Mouse (Mus musculus) liver, postnatal 0 days (tissue): Measurements from ENCODE around the gene Hormad2. TPM values are rescaled to one million over a fixed set of nuclear protein-coding genes. Genes with fewer than 3 reads are reported as not detected.
A peak's percentile ranks its signal among the peaks of the same experiment; 100 is the strongest.

Experiments used
- ATAC-seq: fragments of 200-750 bp; cut with Nextera tagmentation; 2 replicates; pipeline ENCODE4 v1.8.0; 2017; ENCODE audit warnings: mild to moderate bottlenecking, moderate library complexity
- DNase-seq: peaks from one replicate; pipeline ENCODE4 v3.0.0-alpha.2; 2016
- H3K27ac ChIP-seq: fragments of 300-500 bp; sonication (generic); 2 replicates; pipeline ENCODE4 v1.5.1; 2014; ENCODE audit warnings: antibody characterized with exemption, moderate library complexity, mild to moderate bottlenecking, low read depth
- H3K27me3 ChIP-seq: fragments of 300-500 bp; sonication (generic); 2 replicates; pipeline ENCODE4 v1.6.1; 2014; ENCODE audit warnings: low read length, control low read depth, mixed read lengths; ENCODE audit not compliant: insufficient read depth
- H3K36me3 ChIP-seq: fragments of 300-500 bp; sonication (generic); replicated peaks from 2 replicates; pipeline ENCODE4 v1.6.1; 2014; ENCODE audit warnings: mild to moderate bottlenecking, control low read depth, low read length, moderate library complexity, mixed read lengths; ENCODE audit not compliant: insufficient read depth
- H3K4me1 ChIP-seq: fragments of 300-500 bp; sonication (generic); 2 replicates; pipeline ENCODE4 v1.6.1; 2014; ENCODE audit warnings: antibody characterized with exemption, mild to moderate bottlenecking, control low read depth; ENCODE audit not compliant: insufficient read depth
- H3K4me2 ChIP-seq: fragments of 300-500 bp; sonication (generic); 2 replicates; pipeline ENCODE4 v1.6.1; 2014; ENCODE audit warnings: low read depth, mild to moderate bottlenecking, low read length, moderate library complexity, mixed read lengths
- H3K4me3 ChIP-seq: fragments of 300-500 bp; sonication (generic); 2 replicates; pipeline ENCODE4 v1.5.1; 2014; ENCODE audit warnings: low read depth, low read length
- H3K9ac ChIP-seq: fragments of 300-500 bp; sonication (generic); replicated peaks from 2 replicates; pipeline ENCODE4 v1.6.1; 2014; ENCODE audit warnings: mild to moderate bottlenecking, moderate library complexity
- H3K9me3 ChIP-seq: fragments of 300-500 bp; sonication (generic); 2 replicates; pipeline ENCODE4 v1.6.1; 2016; ENCODE audit warnings: mild to moderate bottlenecking, control low read depth, low read length, mixed read lengths
- CTCF ChIP-seq: sonication (generic); IDR thresholded peaks from 2 replicates; pipeline ENCODE4 v1.5.1; 2016; ENCODE audit warnings: antibody characterized with exemption, low read depth
- EP300 ChIP-seq: IDR thresholded peaks from 2 replicates; pipeline ENCODE4 v1.6.1; 2016; ENCODE audit warnings: antibody characterized with exemption, low read depth, mild to moderate bottlenecking
- WGBS: fragments of 180-500 bp; shearing (Covaris S2); extraction: QIAGEN DNeasy Blood & Tissue Kit; methylation state at CpG from one replicate; pipeline ENCODE4 v1.1.7; 2014; ENCODE audit not compliant: insufficient replicate concordance; 5-methylcytosine and 5-hydroxymethylcytosine counted together
- polyA plus RNA-seq: library from polyadenylated mRNA; unstranded; fragments of >200 nt; fragmentation: Nextera tagmentation; extraction: Ambion mirVana; gene quantifications from 2 replicates; pipeline ENCODE4 v1.2.1, GENCODE M21; 2015

Hormad2 gene
- polyA plus RNA-seq, 1 experiment from 2014 or later: 0.29 TPM

DNA sequence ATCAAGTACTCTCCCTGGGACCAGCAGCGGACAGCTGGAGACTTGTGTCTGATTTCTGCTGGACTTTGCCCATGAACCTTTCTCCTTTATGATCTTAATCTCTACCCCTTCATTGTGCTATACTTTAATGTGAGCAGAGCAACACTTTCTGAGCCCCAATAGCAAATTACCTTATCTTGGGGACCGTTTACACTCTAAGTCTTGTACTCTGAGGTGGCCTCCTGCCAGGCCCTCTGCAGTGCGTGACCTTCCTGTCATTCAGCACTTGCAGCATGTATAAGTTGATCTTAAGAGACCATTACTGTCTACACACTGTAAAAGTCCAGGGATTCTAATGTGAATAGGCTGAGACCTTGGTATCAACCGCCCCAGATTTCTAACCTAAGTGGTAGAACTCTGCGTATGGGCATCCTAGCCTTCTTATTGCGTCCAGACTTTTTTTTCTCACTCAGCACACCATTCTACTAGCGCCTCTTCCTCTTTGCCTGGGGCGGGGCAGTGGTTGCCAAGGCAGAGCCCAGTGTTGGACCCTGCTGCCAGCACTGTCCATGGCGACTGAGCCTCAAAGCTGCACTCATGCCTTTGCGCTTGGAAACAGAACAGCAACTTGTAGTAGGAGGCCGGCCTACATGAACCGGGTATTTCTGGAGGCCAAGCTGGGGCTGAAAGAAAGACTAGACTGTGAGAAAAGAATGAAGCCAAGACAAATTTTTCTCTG lies 11.7 kb upstream of the Hormad2 start:
- ATAC-seq (no peak), DNase-seq (no peak)
- WGBS: 72% methylated on average over 12 of the region's 12 CpGs
- Histone ChIP-seq H3K9me3 (no peaks in the 10 kb centered on the region), H3K36me3 (no peaks in the 10 kb centered on the region), H3K27ac (no peak overlapping the region), H3K4me3 (no peak overlapping the region), H3K4me1 (no peaks in the 10 kb centered on the region), H3K27me3 (no peaks in the 10 kb centered on the region), H3K4me2 (no peak overlapping the region), H3K9ac (no peak overlapping the region)
- no peak for TF ChIP-seq EP300
- no peak for TF ChIP-seq CTCF

DNA sequence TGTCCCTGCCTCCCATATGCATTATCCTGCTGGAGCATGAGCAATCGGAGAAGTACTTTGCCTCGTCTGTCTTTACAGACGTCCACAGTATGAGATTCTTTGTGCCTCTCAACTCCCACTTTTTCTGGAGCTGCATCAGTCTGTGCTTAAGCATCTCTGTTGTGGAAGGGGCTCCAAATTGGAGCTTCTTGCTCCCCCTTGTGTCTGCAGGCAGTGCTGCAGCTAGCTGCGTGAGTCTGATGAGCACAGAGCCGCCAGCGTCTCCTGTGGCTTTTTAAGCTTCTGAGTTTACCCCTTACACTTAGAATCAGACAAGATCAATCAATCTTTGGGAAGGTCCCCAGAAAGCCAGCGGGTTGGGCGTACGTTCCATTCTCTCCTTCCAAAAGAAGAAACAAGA lies 10.2 kb upstream of the Hormad2 start:
- Histone ChIP-seq H3K4me2 (no peak overlapping the region), H3K27me3 (no peaks in the 10 kb centered on the region), H3K4me3 (no peak overlapping the region), H3K9me3 (no peaks in the 10 kb centered on the region), H3K36me3 (no peaks in the 10 kb centered on the region), H3K4me1 (no peaks in the 10 kb centered on the region), H3K9ac (no peak overlapping the region), H3K27ac (no peak overlapping the region)
- WGBS: 22% methylated on average over 9 of the region's 9 CpGs
- DNase-seq (peak; percentile 73), ATAC-seq (no peak; the same call in 1 of the 2 replicates)
- TF ChIP-seq EP300: no peak
- TF ChIP-seq CTCF: peak; percentile 85

- no peak for TF ChIP-seq EP300
- DNase-seq: no peak
- ATAC-seq: peak; percentile 60
- Histone ChIP-seq H3K27me3 (no peaks in the 10 kb centered on the region), H3K4me1 (no peaks in the 10 kb centered on the region), H3K27ac (peak overlapping the region; percentile 49; the same call in 1 of the 2 replicates), H3K4me3 (no peak overlapping the region), H3K36me3 (no peaks in the 10 kb centered on the region), H3K9me3 (no peaks in the 10 kb centered on the region), H3K4me2 (no peak overlapping the region), H3K9ac (no peak overlapping the region)
- 87% methylated on average over 9 of the region's 9 CpGs for WGBS
Observed at GRCm38 (mm10) chr11:4446195-4446868, 5.4 kb upstream of the Hormad2 start.

DNA sequence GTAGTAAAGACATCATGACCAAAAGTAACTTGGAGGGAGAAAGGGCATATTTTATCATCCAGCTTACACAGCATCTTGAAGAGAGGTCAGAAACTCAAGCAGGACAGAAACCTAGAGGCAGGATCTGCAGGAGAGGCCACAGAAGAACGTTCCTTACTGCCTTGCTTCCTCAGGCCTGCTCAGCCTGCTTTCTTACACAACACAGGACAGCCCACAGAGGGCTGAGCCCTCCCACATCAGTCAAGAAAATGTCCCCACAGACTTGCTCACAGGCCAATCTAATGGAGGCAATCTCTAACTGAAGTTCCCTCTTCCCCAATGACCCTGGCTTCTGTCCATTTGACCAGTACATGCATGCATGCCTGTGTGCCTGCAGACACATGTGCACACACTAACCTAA lies 1.4 kb upstream of the Hormad2 start:
- Histone ChIP-seq H3K27me3 (no peaks in the 10 kb centered on the region), H3K4me3 (no peak overlapping the region), H3K36me3 (no peaks in the 10 kb centered on the region), H3K4me2 (no peak overlapping the region), H3K9me3 (no peaks in the 10 kb centered on the region), H3K27ac (no peak overlapping the region), H3K9ac (no peak overlapping the region), H3K4me1 (0 out of 2 replicates have a peak, but pooled peaks cover 2% of the 10 kb centered on the region)
- 4% methylated on average over 1 of the region's 1 CpGs for WGBS
- ATAC-seq (no peak), DNase-seq (no peak)
- TF ChIP-seq EP300 (no peak), CTCF (no peak)

DNA sequence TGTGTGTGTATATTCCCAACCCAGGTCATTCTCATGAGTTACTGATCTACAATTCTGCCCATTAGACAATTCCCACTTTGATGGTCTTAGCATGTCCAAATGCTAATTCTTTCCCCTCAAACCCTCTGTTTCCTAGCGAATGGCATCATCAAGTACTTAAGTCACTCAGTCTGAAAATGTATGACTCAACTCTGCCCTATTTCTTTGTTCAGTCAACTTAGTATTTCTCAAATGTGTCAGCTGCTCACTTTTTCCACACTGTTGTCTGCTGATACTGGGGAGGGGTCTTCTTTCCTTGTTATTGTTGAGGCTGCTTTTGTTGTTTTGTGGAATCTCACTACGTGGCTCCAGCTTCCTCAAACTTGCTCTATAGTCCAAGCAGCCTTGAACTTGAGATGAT lies 2.7 kb downstream of the Hormad2 start:
- TF ChIP-seq EP300 (no peak), CTCF (no peak)
- Histone ChIP-seq H3K9ac (no peak overlapping the region), H3K27me3 (no peaks in the 10 kb centered on the region), H3K9me3 (no peaks in the 10 kb centered on the region), H3K4me2 (no peak overlapping the region), H3K4me3 (no peak overlapping the region), H3K36me3 (no peaks in the 10 kb centered on the region), H3K27ac (no peak overlapping the region), H3K4me1 (0 out of 2 replicates have a peak, but pooled peaks cover 2% of the 10 kb centered on the region)
- 52% methylated on average over 2 of the region's 2 CpGs for WGBS
- DNase-seq: no peak
- no peak for ATAC-seq

DNA sequence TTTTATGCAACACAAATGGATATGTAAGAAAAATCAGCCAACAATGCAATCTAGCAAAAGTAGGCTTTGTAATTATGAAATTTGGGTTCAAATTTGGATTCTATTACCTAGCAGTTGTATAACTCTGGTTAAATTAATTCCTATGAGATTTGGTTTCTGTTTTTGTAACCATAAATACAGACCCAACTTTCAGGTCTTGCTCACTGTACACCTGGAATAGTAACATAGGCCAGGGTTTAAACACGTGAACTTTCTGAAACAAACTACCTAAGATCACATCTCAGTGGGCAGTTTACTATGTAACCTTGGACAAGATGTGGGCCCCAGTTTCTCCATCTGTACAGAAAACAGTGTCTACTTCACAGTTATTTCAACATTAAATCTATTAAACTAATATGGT lies 3.6 kb downstream of the Hormad2 start:
- no peaks in the 10 kb centered on the region for H3K27me3 ChIP-seq
- 89% methylated on average over 1 of the region's 1 CpGs for WGBS
- no peak overlapping the region for H3K4me3 ChIP-seq
- ATAC-seq (no peak), DNase-seq (no peak)
- no peak overlapping the region for H3K27ac ChIP-seq
- no peak overlapping the region for H3K9ac ChIP-seq
- H3K4me2 ChIP-seq: no peak overlapping the region
- H3K9me3 ChIP-seq: no peaks in the 10 kb centered on the region
- no peak for TF ChIP-seq CTCF
- TF ChIP-seq EP300: no peak
- H3K4me1 ChIP-seq: 0 out of 2 replicates have a peak, but pooled peaks cover 2% of the 10 kb centered on the region
- H3K36me3 ChIP-seq: no peaks in the 10 kb centered on the region
